Mouse (Mus musculus): ENCODE measurements around the gene Gm5737.

DNA sequence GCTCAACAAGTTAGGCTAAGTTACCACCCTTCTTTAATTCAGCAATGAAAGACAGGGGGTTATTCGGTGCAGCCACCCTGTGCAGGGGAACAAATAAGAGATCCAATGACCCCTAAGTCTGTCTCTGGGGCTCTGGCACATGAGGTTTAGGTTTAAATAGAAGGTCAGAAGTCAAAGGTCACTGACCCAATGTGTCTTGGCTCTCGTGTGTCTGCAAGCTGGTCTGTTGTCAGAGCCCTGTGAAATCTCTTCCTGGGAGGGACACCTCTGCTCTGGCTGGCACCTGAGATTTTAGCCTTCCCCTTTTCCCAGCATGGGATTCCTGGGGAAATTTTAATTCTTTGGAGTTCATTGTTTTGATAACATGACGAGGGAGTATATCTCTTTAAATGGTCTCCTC lies 50.0 kb downstream of the Gm5737 start:
- TF ChIP-seq CTCF (conservative IDR thresholded peaks at IDR 0.05; ENCODE audit: low read length) (no peak), POU5F1 (IDR thresholded peaks at IDR 0.05; ENCODE audit: borderline replicate concordance, low read length) (no peak), NANOG (IDR thresholded peaks at IDR 0.05; ENCODE audit: borderline replicate concordance, low read length) (no peak)
